Mouse (Mus musculus) olfactory bulb, adult 2 months (tissue): ENCODE results near the gene Coro7.
A peak's percentile ranks its signal among the peaks of the same experiment; 100 is the strongest.

ENCODE experiments used
- CTCF ChIP-seq: fragments of 200-500 bp; IDR thresholded peaks from 2 replicates; pipeline ENCODE4 v1.5.1; 2012; ENCODE audit warnings: low read depth, mild to moderate bottlenecking, low read length, moderate library complexity; ENCODE audit not compliant: insufficient read depth
- POLR2A ChIP-seq: fragments of 200-500 bp; IDR thresholded peaks from 2 replicates; pipeline ENCODE4 v1.6.1; 2012; ENCODE audit warnings: mild to moderate bottlenecking, low read depth, low read length, moderate library complexity; ENCODE audit not compliant: insufficient read depth

GRCm38 (mm10) chr16:4667190-4667808 lies 12.3 kb downstream of the Coro7 start:
- TF ChIP-seq CTCF: peak; percentile 59
- no peak for TF ChIP-seq POLR2A
